Mouse (Mus musculus) brown adipose tissue, adult 24 weeks (tissue): Measurements from ENCODE around the gene Tlcd1. TPM values are rescaled to one million over a fixed set of nuclear protein-coding genes. Genes with fewer than 3 reads are reported as not detected.
"Not testable (repeated sequence)": the region's sequence is repeated elsewhere in the genome, so short reads cannot be mapped to it uniquely, and the experiment has no call there.

ENCODE experiments used
- H3K27ac ChIP-seq: fragments of 200-500 bp; replicated peaks from 2 replicates; pipeline ENCODE4 v1.5.1; 2012; ENCODE audit warnings: low read depth, mild to moderate bottlenecking, low read length
- H3K4me1 ChIP-seq: fragments of 200-500 bp; 2 replicates; pipeline ENCODE4 v1.6.1; 2012; ENCODE audit warnings: low read length, mixed read lengths; ENCODE audit not compliant: control insufficient read depth, insufficient read depth, insufficient read length
- H3K4me3 ChIP-seq: fragments of 200-500 bp; 2 replicates; pipeline ENCODE4 v1.5.1; 2012; ENCODE audit warnings: low read depth, mild to moderate bottlenecking, low read length, moderate library complexity; ENCODE audit not compliant: insufficient read depth
- polyA plus RNA-seq: library from polyadenylated mRNA; stranded (reverse); fragments of >200 nt; gene quantifications from 2 replicates; pipeline ENCODE4 v1.2.4, GENCODE M21; 2012; ENCODE audit not compliant: missing spikeins, insufficient read depth, insufficient read length

Gene Tlcd1
- polyA plus RNA-seq, 1 experiment = 118 TPM

GRCm38 (mm10) chr11:78178859-78179437, 2.4 kb downstream of the Tlcd1 start:
- Histone ChIP-seq H3K27ac (peak overlapping the region; percentile 69), H3K4me3 (peak overlapping the region; percentile 66), H3K4me1 (peaks cover 4% of the 10 kb centered on the region; the same call in 1 of the 2 replicates)

GRCm38 (mm10) chr11:78179438-78179999, 3.0 kb downstream of the Tlcd1 start:
- peak overlapping the region; percentile 66 for H3K4me3 ChIP-seq
- no peak overlapping the region for H3K27ac ChIP-seq
- peaks cover 4% of the 10 kb centered on the region; the same call in 1 of the 2 replicates for H3K4me1 ChIP-seq

GRCm38 (mm10) chr11:78180081-78180761, 3.7 kb downstream of the Tlcd1 start:
- H3K4me1 ChIP-seq = peaks cover 4% of the 10 kb centered on the region; the same call in 1 of the 2 replicates
- H3K27ac ChIP-seq = no peak overlapping the region
- H3K4me3 ChIP-seq = no peak overlapping the region

GRCm38 (mm10) chr11:78181830-78182357, 5.4 kb downstream of the Tlcd1 start:
- H3K4me1 ChIP-seq = peaks cover 4% of the 10 kb centered on the region; the same call in 1 of the 2 replicates
- H3K27ac ChIP-seq = no peak overlapping the region
- peak overlapping the region; percentile 92; the same call in 1 of the 2 replicates for H3K4me3 ChIP-seq

- H3K27ac ChIP-seq = peak overlapping the region; percentile 94
Observed at GRCm38 (mm10) chr11:78182450-78182849, 5.9 kb downstream of the Tlcd1 start.

GRCm38 (mm10) chr11:78182961-78183844, 6.7 kb downstream of the Tlcd1 start, which contains the start of gene Rpl23a:
TSS of gene Rpl23a (minus strand) at chr11:78183584.
- peak within 1 kb of the TSS; percentile 94 for H3K27ac ChIP-seq
- H3K4me1 ChIP-seq = peaks cover 4% of the 10 kb centered on the region; the same call in 1 of the 2 replicates
- peak within 1 kb of the TSS; percentile 92 for H3K4me3 ChIP-seq

More at GRCm38 (mm10) chr11:78182450-78182849, 5.9 kb downstream of the Tlcd1 start:
- peak overlapping the region; percentile 92 for H3K4me3 ChIP-seq
- H3K4me1 ChIP-seq = peaks cover 4% of the 10 kb centered on the region; the same call in 1 of the 2 replicates

- Histone ChIP-seq H3K4me1 (peaks cover 3% of the 10 kb centered on the region; the same call in 1 of the 2 replicates), H3K4me3 (no peak overlapping the region), H3K27ac (peak overlapping the region; percentile 77)
Observed at GRCm38 (mm10) chr11:78183884-78184514, 7.5 kb downstream of the Tlcd1 start.

- not testable (repeated sequence) for H3K4me3 ChIP-seq, H3K27ac ChIP-seq, H3K4me1 ChIP-seq
Observed at GRCm38 (mm10) chr11:78184702-78185101, 8.2 kb downstream of the Tlcd1 start.

- Histone ChIP-seq H3K4me1 (0 out of 2 replicates have a peak, but pooled peaks cover 2% of the 10 kb centered on the region), H3K4me3 (peak within 1 kb of the TSS; percentile 71), H3K27ac (peak within 1 kb of the TSS; percentile 66)
Observed at GRCm38 (mm10) chr11:78188331-78189233, 12.1 kb downstream of the Tlcd1 start, which contains the start of gene Rab34. TSS of gene Rab34 (plus strand) at chr11:78188430.

- H3K4me1 ChIP-seq = 0 out of 2 replicates have a peak, but pooled peaks cover 2% of the 10 kb centered on the region
- H3K27ac ChIP-seq = peak overlapping the region; percentile 60
- peak overlapping the region; percentile 71 for H3K4me3 ChIP-seq
Observed at GRCm38 (mm10) chr11:78189234-78190040, 12.9 kb downstream of the Tlcd1 start.

- Histone ChIP-seq H3K27ac (no peak overlapping the region), H3K4me1 (0 out of 2 replicates have a peak, but pooled peaks cover 2% of the 10 kb centered on the region), H3K4me3 (peak overlapping the region; percentile 71)
Observed at GRCm38 (mm10) chr11:78190041-78190440, 13.5 kb downstream of the Tlcd1 start.

GRCm38 (mm10) chr11:78193113-78193512, 16.6 kb downstream of the Tlcd1 start, which contains the start of gene Proca1:
TSS of gene Proca1 (plus strand) at chr11:78193392.
- H3K4me3 ChIP-seq = no peak within 1 kb of the TSS
- peaks cover 6% of the 10 kb centered on the region; the same call in 1 of the 2 replicates for H3K4me1 ChIP-seq
- H3K27ac ChIP-seq = no peak within 1 kb of the TSS
